Mouse (Mus musculus): Measurements from ENCODE around the gene Itga6.

Itga6 gene

GRCm38 (mm10) chr2:71730623-71731612 lies 14.5 kb upstream of the Itga6 start:
- no peak for DNase-seq (ENCODE audit: low spot score in 2 of 2)

- DNase-seq (ENCODE audit: low spot score in 2 of 2) = no peak
Observed at GRCm38 (mm10) chr2:71734792-71735392, 10.5 kb upstream of the Itga6 start.

DNA sequence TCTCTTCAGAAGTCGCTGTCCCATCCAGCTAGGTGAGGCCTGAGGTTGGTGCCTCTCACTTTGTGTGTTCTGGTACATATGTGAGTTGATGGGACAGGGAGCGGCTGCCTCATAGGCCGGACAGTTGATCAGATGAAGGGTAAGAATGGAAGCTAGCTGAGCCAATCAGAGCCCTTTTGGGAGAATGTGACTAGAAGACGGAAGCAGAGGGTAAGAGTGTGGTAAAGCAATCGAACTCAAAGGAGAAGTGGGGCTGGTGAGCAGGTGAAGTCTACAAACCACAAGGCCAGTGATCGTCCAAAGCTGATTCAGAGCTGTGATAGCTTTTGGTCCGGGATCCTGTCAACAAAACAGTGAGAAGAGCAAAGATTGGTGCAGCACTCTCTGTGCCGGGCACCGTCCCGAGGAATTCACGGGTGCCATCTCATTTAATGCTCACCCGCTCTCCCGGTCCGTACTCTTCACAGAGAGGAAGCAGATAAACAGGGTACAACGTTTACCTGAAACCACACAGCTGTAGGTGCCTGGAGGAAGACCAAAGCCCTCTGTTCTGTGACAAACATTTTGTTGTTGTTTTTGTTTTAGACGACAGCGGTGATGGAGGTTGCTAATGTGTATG lies 9.8 kb upstream of the Itga6 start:
- DNase-seq (ENCODE audit: low spot score in 2 of 2) = peak in 1 of 2 experiments; percentile 15

- DNase-seq (ENCODE audit: low spot score in 2 of 2) = no peak
Observed at GRCm38 (mm10) chr2:71736213-71736612, 9.2 kb upstream of the Itga6 start.

GRCm38 (mm10) chr2:71739173-71739860 lies 6.1 kb upstream of the Itga6 start:
- DNase-seq (ENCODE audit: low spot score in 2 of 2) = no peak

DNA sequence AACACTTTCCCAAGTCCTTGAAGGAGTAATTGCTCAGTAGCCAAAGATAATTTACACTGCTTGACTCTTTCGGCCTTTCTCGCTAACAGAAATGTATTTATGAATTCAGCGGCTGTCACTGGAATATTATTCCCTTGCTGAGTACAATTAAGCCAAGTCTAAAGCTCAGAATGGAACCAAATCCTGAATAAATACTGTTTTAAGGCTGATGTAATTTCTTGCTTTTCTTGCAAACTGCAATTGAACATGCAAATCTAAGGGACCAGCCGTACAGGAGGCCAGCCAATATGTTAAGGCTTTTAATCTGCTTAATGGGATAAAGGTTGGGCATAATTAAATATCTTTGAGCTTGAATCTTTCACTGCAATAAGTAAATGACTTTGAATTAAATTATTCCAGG lies 2.9 kb upstream of the Itga6 start:
- DNase-seq (ENCODE audit: low spot score in 2 of 2) = no peak

GRCm38 (mm10) chr2:71743377-71743776 lies 2.0 kb upstream of the Itga6 start:
- no peak for DNase-seq (ENCODE audit: low spot score in 2 of 2)

GRCm38 (mm10) chr2:71744320-71744719 lies 1.1 kb upstream of the Itga6 start:
- no peak for DNase-seq (ENCODE audit: low spot score in 2 of 2)

GRCm38 (mm10) chr2:71744861-71745507 lies 432 bp upstream of the Itga6 start:
- peak; percentile 27 for DNase-seq (ENCODE audit: low spot score in 2 of 2)

DNA sequence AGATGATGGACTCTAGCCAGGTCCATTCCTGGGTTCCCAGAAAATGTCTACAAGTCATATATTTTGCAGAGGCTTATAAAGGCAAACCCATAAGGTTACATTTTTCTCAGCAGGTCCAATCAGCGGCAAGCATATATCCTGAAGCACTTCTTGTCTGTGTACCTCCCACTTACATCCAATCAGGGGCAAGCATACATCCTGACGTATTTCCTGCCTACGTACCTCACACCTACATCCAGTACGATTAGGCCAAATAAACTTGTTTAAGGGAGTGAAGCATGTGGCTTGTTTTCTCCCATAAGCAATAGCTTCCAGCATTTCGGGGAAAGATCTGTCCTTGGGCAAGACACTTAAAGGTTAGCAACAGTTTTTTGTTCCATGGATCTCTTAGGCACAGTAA lies 3.0 kb downstream of the Itga6 start:
- DNase-seq (ENCODE audit: low spot score in 2 of 2) = no peak

DNA sequence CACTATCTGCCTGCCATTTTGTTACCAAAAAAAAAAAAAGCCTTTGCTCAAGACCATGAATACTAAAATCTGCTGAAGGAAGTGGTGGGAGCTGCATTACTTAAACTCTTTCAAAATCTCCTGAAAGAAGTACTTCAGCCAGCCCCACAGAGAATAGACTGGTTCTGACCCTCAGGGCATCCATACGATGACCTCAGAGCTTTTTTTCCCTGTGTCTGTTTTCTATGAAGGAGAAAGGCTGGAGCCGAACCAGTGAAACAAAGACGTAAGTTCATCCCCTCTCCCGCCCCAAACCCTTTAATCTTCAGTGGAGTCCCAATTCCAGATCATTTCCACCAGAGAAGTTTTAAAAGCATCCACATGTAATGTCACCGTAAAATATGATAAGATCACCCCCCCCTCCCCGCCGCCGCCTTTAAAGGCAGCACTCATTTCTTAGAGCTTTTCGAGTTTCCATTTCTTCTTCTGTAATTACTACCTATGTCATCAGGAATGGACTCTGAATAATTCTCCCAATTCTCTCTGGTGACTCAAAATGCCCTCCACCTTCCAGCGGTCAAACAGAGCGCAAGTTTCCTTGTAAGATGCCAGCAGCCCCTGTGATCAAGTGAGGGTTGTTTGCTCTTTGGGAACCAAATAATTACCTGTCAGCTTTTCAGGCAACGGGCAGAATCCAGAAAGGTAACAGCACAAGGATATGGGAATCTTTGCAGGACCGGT lies 4.1 kb downstream of the Itga6 start:
- DNase-seq (ENCODE audit: low spot score in 2 of 2) = no peak

DNA sequence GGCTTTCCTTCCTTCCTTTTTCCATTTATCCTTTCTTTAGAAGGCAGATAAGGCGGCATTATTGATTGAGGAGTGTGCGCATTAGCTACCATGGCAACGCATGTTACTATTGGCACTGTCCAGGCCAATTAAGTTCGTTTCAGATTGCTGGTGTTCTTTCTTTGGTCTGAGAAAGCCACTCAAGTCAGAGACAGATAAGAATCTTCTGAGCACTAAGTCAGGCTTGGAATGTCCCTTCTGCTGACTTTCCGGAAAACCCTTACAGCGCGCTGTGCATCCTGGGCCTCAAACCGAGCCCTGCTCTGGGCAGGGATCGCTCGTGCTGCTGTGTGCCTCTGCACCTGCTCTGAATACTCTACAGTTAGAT lies 4.7 kb downstream of the Itga6 start:
- no peak for DNase-seq (ENCODE audit: low spot score in 2 of 2)

GRCm38 (mm10) chr2:71751336-71751735 lies 5.9 kb downstream of the Itga6 start:
- peak in 1 of 2 experiments; percentile 13 for DNase-seq (ENCODE audit: low spot score in 2 of 2)

GRCm38 (mm10) chr2:71751863-71752262 lies 6.4 kb downstream of the Itga6 start:
- no peak for DNase-seq (ENCODE audit: low spot score in 2 of 2)

GRCm38 (mm10) chr2:71752383-71752782 lies 7.0 kb downstream of the Itga6 start:
- DNase-seq (ENCODE audit: low spot score in 2 of 2) = no peak

DNA sequence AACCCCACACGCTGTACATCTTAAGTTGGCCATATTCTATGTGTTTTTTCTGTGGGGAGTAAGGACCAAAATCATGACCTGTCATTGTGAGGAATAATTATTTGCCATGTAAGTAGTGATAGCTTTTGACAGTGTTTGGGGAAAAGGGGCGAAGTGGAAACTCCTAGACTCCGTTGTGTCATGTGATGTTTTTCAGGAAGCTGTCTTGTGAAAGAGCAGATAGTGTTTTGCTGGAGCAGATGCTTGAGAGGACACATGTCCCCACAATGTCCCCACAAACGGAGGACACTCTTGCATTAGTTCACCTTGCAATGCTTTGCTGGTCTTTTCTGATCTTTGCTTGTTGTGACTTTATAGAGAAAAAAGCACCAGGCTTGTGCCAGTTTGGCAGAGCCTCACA lies 7.7 kb downstream of the Itga6 start:
- DNase-seq (ENCODE audit: low spot score in 2 of 2) = no peak

GRCm38 (mm10) chr2:71755748-71756147 lies 10.3 kb downstream of the Itga6 start:
- no peak for DNase-seq (ENCODE audit: low spot score in 2 of 2)

DNA sequence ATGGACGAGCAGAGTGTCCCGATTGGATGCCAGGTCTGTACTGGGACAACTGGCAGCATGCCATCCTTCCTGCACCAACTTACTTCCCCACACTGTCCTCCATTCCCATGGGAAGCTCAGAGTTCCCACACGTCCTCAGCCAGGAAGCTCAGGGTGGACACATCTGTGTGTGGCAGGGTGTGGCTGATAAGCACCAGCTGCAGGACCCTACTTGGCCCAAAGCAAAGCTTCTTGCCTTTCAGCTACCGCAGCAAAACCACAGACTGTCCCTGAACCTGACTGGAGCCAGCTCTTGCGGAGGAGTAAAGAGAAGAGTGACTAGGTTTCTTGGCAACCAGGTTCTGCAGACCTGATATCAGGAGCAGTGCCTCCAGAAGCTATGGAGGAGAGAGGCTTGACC lies 11.7 kb downstream of the Itga6 start:
- DNase-seq (ENCODE audit: low spot score in 2 of 2) = no peak

DNA sequence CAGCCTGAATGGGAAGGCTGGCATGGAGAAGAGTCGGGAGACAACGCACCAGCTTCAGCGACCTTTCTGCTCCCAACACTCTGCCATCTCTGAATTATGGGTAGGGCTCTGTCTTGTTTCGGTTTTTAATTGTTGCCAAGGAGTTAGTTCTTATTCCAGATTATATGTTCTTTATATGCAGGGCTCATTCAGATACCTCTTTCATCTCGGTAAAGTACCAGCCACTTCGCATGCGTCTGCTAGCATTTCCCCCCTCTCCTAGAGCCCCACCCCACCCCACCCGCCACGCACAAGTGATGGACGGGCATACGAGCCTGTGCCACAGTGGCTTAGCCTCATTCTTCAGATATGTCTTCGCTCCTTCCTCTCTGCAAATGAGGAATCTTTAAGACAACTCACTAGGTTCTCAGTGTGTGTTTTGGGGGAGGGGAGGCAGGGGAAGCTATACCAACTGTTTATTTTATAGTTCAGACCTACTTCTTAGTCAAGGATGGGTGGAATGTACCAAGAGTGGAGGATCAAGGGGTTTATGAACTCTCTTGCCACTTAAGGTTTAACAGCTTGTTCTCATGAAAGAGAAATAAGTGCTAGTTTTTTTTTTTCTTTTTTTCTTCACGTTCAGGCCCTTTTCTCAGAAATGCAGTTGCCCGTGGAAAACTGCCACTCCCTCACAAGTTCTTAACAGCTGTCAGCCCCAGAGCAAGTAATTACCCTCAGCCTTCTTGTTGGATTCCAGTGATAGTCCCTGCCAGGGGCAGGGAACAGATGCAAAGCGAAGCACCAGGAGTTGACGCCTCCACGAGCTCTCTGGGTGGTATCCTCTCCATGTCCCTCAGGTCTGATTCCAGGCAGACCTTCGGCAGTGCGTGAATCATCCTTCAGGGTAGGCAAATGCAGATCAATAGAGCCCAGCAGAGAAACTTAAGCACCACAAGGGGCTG lies 13.4 kb downstream of the Itga6 start:
- no peak for DNase-seq (ENCODE audit: low spot score in 2 of 2)

- DNase-seq (ENCODE audit: low spot score in 2 of 2) = no peak
Observed at GRCm38 (mm10) chr2:71760091-71760490, 14.7 kb downstream of the Itga6 start.
